Mouse (Mus musculus): ENCODE results near the gene Agbl5. TPM values are rescaled to one million over a fixed set of nuclear protein-coding genes. Genes with fewer than 3 reads are reported as not detected.

Agbl5 gene
- polyA plus RNA-seq, 1 experiment from 2014 or later: 21.1 TPM

Other genes starting within 250 kb of the Agbl5 start
- 31.2 and 32.8 TPM in 2 replicates for gene Slc35f6, start 240.8 kb upstream of the Agbl5 start, polyA plus RNA-seq (2015; fragmentation: Nextera tagmentation; extraction: Ambion mirVana)
- 33.0 and 73.4 TPM in 2 replicates for gene Cenpa, start 221.9 kb upstream of the Agbl5 start, polyA plus RNA-seq (2015; fragmentation: Nextera tagmentation; extraction: Ambion mirVana)
- 152 and 175 TPM in 2 replicates for gene Dpysl5, start 177.1 kb upstream of the Agbl5 start, polyA plus RNA-seq (2015; fragmentation: Nextera tagmentation; extraction: Ambion mirVana)
- 135 and 164 TPM in 2 replicates for gene Mapre3, start 74.1 kb upstream of the Agbl5 start, polyA plus RNA-seq (2015; fragmentation: Nextera tagmentation; extraction: Ambion mirVana)
- gene Tmem214, start 20.7 kb upstream of the Agbl5 start, polyA plus RNA-seq (2015; fragmentation: Nextera tagmentation; extraction: Ambion mirVana): 69.9 and 71.2 TPM in 2 replicates
- gene Ost4, start 19.1 kb downstream of the Agbl5 start, polyA plus RNA-seq (2015; fragmentation: Nextera tagmentation; extraction: Ambion mirVana): 244 and 282 TPM in 2 replicates
- 24.5 and 52.1 TPM in 2 replicates for gene Emilin1, start 24.7 kb downstream of the Agbl5 start, polyA plus RNA-seq (2015; fragmentation: Nextera tagmentation; extraction: Ambion mirVana)
- gene Khk, start 32.7 kb downstream of the Agbl5 start, polyA plus RNA-seq (2015; fragmentation: Nextera tagmentation; extraction: Ambion mirVana): 12.7 and 17.0 TPM in 2 replicates
- 68.9 and 80.2 TPM in 2 replicates for gene Cgref1, start 56.9 kb downstream of the Agbl5 start, polyA plus RNA-seq (2015; fragmentation: Nextera tagmentation; extraction: Ambion mirVana)
- 124 and 125 TPM in 2 replicates for gene Preb, start 71.7 kb downstream of the Agbl5 start, polyA plus RNA-seq (2015; fragmentation: Nextera tagmentation; extraction: Ambion mirVana)
- gene Tcf23, start 80.0 kb downstream of the Agbl5 start, polyA plus RNA-seq (2015; fragmentation: Nextera tagmentation; extraction: Ambion mirVana): 0.13 TPM in 1 of 2 replicates, not detected in the other
- gene Atraid, start 159.6 kb downstream of the Agbl5 start, polyA plus RNA-seq (2015; fragmentation: Nextera tagmentation; extraction: Ambion mirVana): 173 and 179 TPM in 2 replicates
- 16.7 and 17.8 TPM in 2 replicates for gene Slc5a6, start 160.2 kb downstream of the Agbl5 start, polyA plus RNA-seq (2015; fragmentation: Nextera tagmentation; extraction: Ambion mirVana)
- 11.6 and 13.5 TPM in 2 replicates for gene Cad, start 166.1 kb downstream of the Agbl5 start, polyA plus RNA-seq (2015; fragmentation: Nextera tagmentation; extraction: Ambion mirVana)
- gene Dnajc5g, start 217.6 kb downstream of the Agbl5 start, polyA plus RNA-seq (2015; fragmentation: Nextera tagmentation; extraction: Ambion mirVana): not detected in 2 replicates
- 44.9 and 55.5 TPM in 2 replicates for gene Slc30a3, start 219.5 kb downstream of the Agbl5 start, polyA plus RNA-seq (2015; fragmentation: Nextera tagmentation; extraction: Ambion mirVana)
- gene Trim54, start 228.0 kb downstream of the Agbl5 start, polyA plus RNA-seq (2015; fragmentation: Nextera tagmentation; extraction: Ambion mirVana): 0.33 and 1.5 TPM in 2 replicates